Mouse (Mus musculus) CD4-positive, CD25-positive, alpha-beta regulatory T cell, adult 9 weeks (primary cell): Measurements from ENCODE around the gene Ube2d3. TPM values are rescaled to one million over a fixed set of nuclear protein-coding genes. Genes with fewer than 3 reads are reported as not detected.

Experiments used
- polyA plus RNA-seq: library from polyadenylated mRNA; unstranded; fragments of 100-300 nt; shearing (Covaris generic); gene quantifications from one replicate; pipeline ENCODE4 v1.2.1, GENCODE M21; 2017

Ube2d3 gene
- polyA plus RNA-seq = 511 TPM

DNA sequence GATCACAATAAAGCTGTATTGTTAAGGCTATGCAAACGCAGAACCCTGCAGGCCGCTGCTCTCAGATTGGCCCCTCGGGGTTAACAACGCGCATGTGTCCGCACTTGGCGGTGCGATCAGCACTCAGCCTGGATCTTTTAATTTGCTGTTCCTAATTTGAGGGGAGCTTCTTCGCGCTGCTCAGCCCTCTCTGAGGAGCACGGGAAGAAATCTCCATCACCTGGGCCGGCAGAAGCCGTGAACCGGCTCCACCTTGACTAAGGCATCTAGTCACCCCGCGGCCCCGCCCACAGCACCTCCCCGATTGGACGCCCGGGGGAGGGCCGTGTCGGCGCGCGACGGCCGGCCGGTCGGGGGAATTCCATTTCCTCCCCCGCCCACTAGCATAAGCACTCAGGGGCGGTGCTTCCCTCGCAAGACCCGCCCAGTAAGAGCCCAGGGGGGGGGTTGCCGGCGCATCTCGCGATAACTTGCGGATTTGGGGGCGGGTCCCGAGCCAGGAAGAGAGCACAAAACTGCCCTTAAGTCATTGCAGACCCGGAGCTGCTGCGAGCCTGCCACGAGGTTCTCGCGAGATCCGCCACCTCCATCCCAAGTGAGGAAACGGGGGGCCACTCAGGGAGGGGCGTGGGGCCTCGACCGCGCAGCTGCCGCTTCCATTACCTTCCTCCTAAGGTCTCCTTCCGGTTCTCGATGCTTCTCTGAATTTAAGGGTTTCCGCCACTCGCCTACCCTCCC, at the start of gene Ube2d3:
Gene Ube2d3 (plus strand): TSS at position 392 of the 738 bp plus-strand sequence.

DNA sequence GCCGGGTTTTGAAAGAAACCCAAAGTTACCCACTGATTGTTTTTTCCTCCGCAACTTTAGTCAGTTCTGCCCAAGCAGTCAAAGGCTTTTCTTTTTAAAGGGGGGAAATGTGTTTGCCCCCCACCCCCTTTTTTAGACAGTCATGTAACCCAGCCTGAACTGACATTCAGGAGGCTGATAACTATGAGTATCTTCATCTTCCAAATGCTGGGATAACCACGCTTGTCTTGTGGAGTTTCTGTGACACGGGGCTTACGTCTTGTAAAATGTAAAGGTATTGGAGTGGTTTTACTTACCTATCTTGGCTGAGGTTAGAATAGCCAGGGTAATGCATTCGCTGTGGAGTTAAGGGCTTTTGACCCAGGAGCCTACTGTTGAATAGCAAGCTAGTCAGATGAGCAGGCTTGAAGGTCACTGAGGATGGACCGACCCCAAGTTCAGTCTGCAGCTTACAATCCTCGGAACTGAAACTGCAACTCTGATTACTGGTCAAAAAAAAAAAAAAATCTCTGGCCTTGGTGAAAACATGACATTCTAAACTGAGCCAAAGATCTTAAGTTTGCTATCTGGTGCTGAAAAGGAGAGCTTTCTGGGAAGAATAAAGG, 14.2 kb upstream of the Ube2d3 start, which contains the start of gene Cisd2:
Gene Cisd2 (minus strand): TSS at position 318 of the 605 bp plus-strand sequence.

GRCm38 (mm10) chr3:135485128-135485899, 47.4 kb downstream of the Ube2d3 start, which contains the start of gene Manba:
Gene Manba (plus strand): TSS chr3:135485611.

Other genes with a start within 250 kb of the Ube2d3 start
- 2.5 TPM for gene Cenpe, start 225.6 kb upstream of the Ube2d3 start, polyA plus RNA-seq
- gene Bdh2, start 156.9 kb upstream of the Ube2d3 start, polyA plus RNA-seq = not detected
- gene Slc9b2, start 130.4 kb upstream of the Ube2d3 start, polyA plus RNA-seq = 14.3 TPM
- gene Slc9b1, start 90.1 kb upstream of the Ube2d3 start, polyA plus RNA-seq = 0.53 TPM
- 50.4 TPM for gene Cisd2, start 14.2 kb upstream of the Ube2d3 start, polyA plus RNA-seq
- gene Manba, start 47.5 kb downstream of the Ube2d3 start, polyA plus RNA-seq = 43.5 TPM